Comparison of ENCODE assay signal across 8 mouse cellular contexts in the genomic region with DNA sequence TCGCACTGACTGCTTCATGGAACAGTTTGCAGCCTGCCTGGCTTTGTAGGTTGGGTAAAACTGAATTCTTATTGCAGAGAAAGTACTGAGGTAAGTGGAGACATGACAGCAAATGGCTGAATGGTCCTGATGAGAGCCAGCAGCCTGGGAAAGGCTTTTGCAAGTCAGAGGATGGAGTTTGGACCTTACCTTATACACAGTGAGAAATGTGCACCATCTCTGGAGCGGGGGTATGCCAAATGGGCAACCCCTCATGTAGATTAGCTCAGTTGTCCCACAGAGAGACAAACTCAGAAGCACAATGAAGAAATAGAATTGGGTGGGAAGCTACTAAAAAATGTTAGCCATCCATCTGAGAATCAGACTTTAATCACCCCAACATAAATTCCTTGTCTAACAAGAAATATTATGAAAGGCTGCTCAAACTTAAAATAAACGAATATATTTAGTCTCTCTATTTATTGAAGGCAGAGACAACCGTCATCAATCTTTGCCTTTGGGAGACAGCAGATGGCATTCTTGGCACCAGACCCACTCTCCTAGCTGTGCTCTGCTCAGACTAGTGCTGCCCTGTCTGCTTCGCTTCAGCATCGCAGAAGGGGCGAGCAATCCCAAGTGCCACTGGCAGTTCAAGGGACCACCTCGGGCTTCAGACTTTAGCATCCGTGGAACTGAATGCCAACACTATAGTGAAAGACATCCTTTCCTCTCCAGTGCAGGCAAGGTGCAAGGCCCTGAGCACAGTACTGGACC. TPM values are rescaled to one million over a fixed set of nuclear protein-coding genes. Genes with fewer than 3 reads are reported as not detected.
DNase-seq lines count a peak whose midpoint lies in the region; ATAC-seq lines count a peak whose summit lies in the region.

No protein-coding gene starts in this region.

- H3K9me3 ChIP-seq in midbrain, embryonic 13.5 days = no peaks in the 10 kb centered on the region
- H3K9me3 ChIP-seq in midbrain, embryonic 11.5 days (ENCODE audit: control insufficient read depth, low read length) = no peaks in the 10 kb centered on the region
- H3K9me3 ChIP-seq in embryonic facial prominence, embryonic 15.5 days (replicated peaks) = no peaks in the 10 kb centered on the region
- H3K9me3 ChIP-seq in stomach, embryonic 14.5 days (ENCODE audit: control insufficient read depth, low read depth, low read length) = no peaks in the 10 kb centered on the region

- no peak for DNase-seq in midbrain, embryonic 11.5 days (ENCODE audit: low spot score, missing footprints)
- DNase-seq in layer of hippocampus, postnatal 36 days = peak; percentile 82 to 86
- DNase-seq in ovary, postnatal 10 days (ENCODE audit: low spot score) = no peak
- no peak for DNase-seq in urinary bladder, postnatal 36 days (ENCODE audit: low spot score in 2 of 2)
- DNase-seq in heart, postnatal 36 days = no peak

- intact Hi-C loops in heart, postnatal 36 days (cut with DNase I) = no loop called here

- no peak overlapping the region for H3K4me2 ChIP-seq in midbrain, embryonic 13.5 days (replicated peaks)
- no peak overlapping the region for H3K4me2 ChIP-seq in midbrain, embryonic 11.5 days
- H3K4me2 ChIP-seq in embryonic facial prominence, embryonic 15.5 days (replicated peaks) = no peak overlapping the region
- H3K4me2 ChIP-seq in stomach, embryonic 14.5 days (replicated peaks; ENCODE audit: low read depth, low read length) = no peak overlapping the region

- H3K27ac ChIP-seq in midbrain, embryonic 13.5 days = no peak overlapping the region
- no peak overlapping the region for H3K27ac ChIP-seq in midbrain, embryonic 11.5 days (ENCODE audit: low read depth, low read length)
- peak overlapping the region; percentile 61 for H3K27ac ChIP-seq in embryonic facial prominence, embryonic 15.5 days (replicated peaks)
- H3K27ac ChIP-seq in stomach, embryonic 14.5 days (ENCODE audit: low read length) = peak overlapping the region; percentile 76

- H3K4me1 ChIP-seq in midbrain, embryonic 13.5 days (replicated peaks) = peaks cover 67% of the 10 kb centered on the region
- peaks cover 20% of the 10 kb centered on the region for H3K4me1 ChIP-seq in midbrain, embryonic 11.5 days (ENCODE audit: control insufficient read depth, insufficient read depth, low read length)
- peaks cover 94% of the 10 kb centered on the region for H3K4me1 ChIP-seq in embryonic facial prominence, embryonic 15.5 days
- H3K4me1 ChIP-seq in stomach, embryonic 14.5 days (ENCODE audit: control insufficient read depth, insufficient read depth, low read length) = peaks cover 62% of the 10 kb centered on the region

- 79% methylated on average over 9 of the region's 9 CpGs for WGBS in midbrain, embryonic 13.5 days
- 84% methylated on average over 9 of the region's 9 CpGs for WGBS in midbrain, embryonic 11.5 days
- WGBS in embryonic facial prominence, embryonic 15.5 days = 38% methylated on average over 9 of the region's 9 CpGs
- WGBS in stomach, embryonic 14.5 days = 49% methylated on average over 9 of the region's 9 CpGs

- no peaks in the 10 kb centered on the region for H3K36me3 ChIP-seq in midbrain, embryonic 13.5 days
- H3K36me3 ChIP-seq in midbrain, embryonic 11.5 days (ENCODE audit: control insufficient read depth, insufficient read depth, low read length) = no peaks in the 10 kb centered on the region
- no peaks in the 10 kb centered on the region for H3K36me3 ChIP-seq in embryonic facial prominence, embryonic 15.5 days
- H3K36me3 ChIP-seq in stomach, embryonic 14.5 days (ENCODE audit: control insufficient read depth, insufficient read depth, low read length) = no peaks in the 10 kb centered on the region

- H3K4me3 ChIP-seq in midbrain, embryonic 13.5 days (replicated peaks) = no peak overlapping the region
- no peak overlapping the region for H3K4me3 ChIP-seq in midbrain, embryonic 11.5 days (ENCODE audit: low read depth, low read length)
- no peak overlapping the region for H3K4me3 ChIP-seq in embryonic facial prominence, embryonic 15.5 days (replicated peaks)
- no peak overlapping the region for H3K4me3 ChIP-seq in stomach, embryonic 14.5 days (ENCODE audit: low read depth, low read length)

- ATAC-seq in midbrain, embryonic 13.5 days = peak; percentile 43; the same call in 1 of the 2 replicates
- ATAC-seq in midbrain, embryonic 11.5 days (ENCODE audit: low FRiP score) = no peak
- ATAC-seq in embryonic facial prominence, embryonic 15.5 days (ENCODE audit: insufficient number of reproducible peaks, low FRiP score, low TSS enrichment, low read depth) = no peak
- no peak for ATAC-seq in stomach, embryonic 14.5 days (ENCODE audit: insufficient number of reproducible peaks, insufficient read depth, low FRiP score, low read depth)

- H3K9ac ChIP-seq in midbrain, embryonic 13.5 days (replicated peaks) = no peak overlapping the region
- H3K9ac ChIP-seq in midbrain, embryonic 11.5 days (ENCODE audit: low read length) = no peak overlapping the region
- no peak overlapping the region for H3K9ac ChIP-seq in embryonic facial prominence, embryonic 15.5 days
- H3K9ac ChIP-seq in stomach, embryonic 14.5 days (replicated peaks; ENCODE audit: low read depth, low read length) = no peak overlapping the region

- no peaks in the 10 kb centered on the region for H3K27me3 ChIP-seq in midbrain, embryonic 13.5 days
- no peaks in the 10 kb centered on the region for H3K27me3 ChIP-seq in midbrain, embryonic 11.5 days (ENCODE audit: control insufficient read depth, insufficient read depth, low read length)
- no peaks in the 10 kb centered on the region for H3K27me3 ChIP-seq in embryonic facial prominence, embryonic 15.5 days
- no peaks in the 10 kb centered on the region for H3K27me3 ChIP-seq in stomach, embryonic 14.5 days (ENCODE audit: control insufficient read depth, insufficient read depth, low read length)

RNA-seq across cellular contexts. Expression of a gene that starts 51.5 kb away (rescaled TPM):
- polyA plus RNA-seq in midbrain, embryonic 13.5 days (2015; fragmentation: Nextera tagmentation; extraction: Ambion mirVana) = 41.6 and 43.3 TPM in 2 replicates
- 53.1 and 57.7 TPM in 2 replicates for polyA plus RNA-seq in midbrain, embryonic 11.5 days (2014; fragmentation: Nextera tagmentation; extraction: Ambion mirVana)
- polyA plus RNA-seq in embryonic facial prominence, embryonic 15.5 days (2015; fragmentation: Nextera tagmentation; extraction: Ambion mirVana) = 52.3 and 59.9 TPM in 2 replicates
- total RNA-seq in layer of hippocampus, postnatal 36 days (2021) = 1 to 10 TPM; 9.3 to 9.4 TPM
- 52.0 and 52.3 TPM in 2 replicates for polyA plus RNA-seq in stomach, embryonic 14.5 days (2014; fragmentation: Nextera tagmentation; extraction: Ambion mirVana)
- 1 to 10 TPM; 3.8 to 4.4 TPM for total RNA-seq in heart, postnatal 36 days (2021)

Comparison
In these comparisons a context has a peak if more than half of its experiments do, and no peak if none do; other contexts are left out.
1. H3K27ac ChIP-seq: peak in embryonic facial prominence, embryonic 15.5 days (single experiment) and stomach, embryonic 14.5 days (single experiment); none in midbrain, embryonic 13.5 days (single experiment) and midbrain, embryonic 11.5 days (single experiment).
2. DNase-seq: peak in layer of hippocampus, postnatal 36 days (2 of 2); none in midbrain, embryonic 11.5 days (single experiment), ovary, postnatal 10 days (single experiment), urinary bladder, postnatal 36 days (0 of 2) and heart, postnatal 36 days (0 of 2).